Mouse (Mus musculus): Measurements from ENCODE around the gene Tenm2. TPM values are rescaled to one million over a fixed set of nuclear protein-coding genes. Genes with fewer than 3 reads are reported as not detected.

Gene Tenm2
- polyA plus RNA-seq, 1 experiment from 2014 or later, result 0.28 TPM

DNA sequence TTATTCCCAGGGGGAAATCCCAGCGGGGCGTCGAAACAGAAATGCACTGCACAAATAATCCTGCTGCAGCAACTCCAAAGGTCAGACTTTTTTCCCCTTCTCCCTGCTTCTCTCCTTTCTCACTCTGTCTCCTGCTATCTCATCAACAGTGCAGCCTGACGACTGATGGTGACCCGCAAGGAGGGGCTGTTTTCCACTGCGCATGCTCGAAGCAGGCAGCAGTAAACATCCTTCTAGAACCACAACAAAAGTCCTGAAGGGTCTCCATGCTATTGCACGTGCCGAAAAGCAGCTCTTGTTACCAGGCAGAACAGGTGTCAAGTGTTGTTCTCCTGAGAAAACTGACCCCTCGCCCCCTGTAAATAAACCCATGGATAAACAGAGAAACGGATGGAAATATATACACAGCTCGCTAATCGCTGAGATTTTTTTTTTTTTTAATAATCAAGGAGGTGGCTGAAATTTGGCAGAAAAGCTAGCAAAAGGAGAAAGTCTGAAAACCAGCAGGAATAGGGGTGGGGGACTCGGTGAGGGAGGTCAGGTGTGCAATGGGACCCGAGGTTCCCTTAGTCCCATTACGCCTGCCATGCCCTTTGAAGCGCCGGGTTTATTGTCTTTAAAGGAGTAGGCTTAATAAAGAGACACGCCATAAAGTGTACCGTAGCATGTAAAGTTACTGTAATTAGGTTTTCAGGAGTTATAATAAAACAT lies 958.4 kb downstream of the Tenm2 start:
- WGBS, result 47% methylated on average over 20 of the region's 20 CpGs
- no peak overlapping the region for H3K9ac ChIP-seq
- H3K4me3 ChIP-seq (ENCODE audit: low read depth, low read length), result no peak overlapping the region
- DNase-seq (no peak), ATAC-seq (ENCODE audit: insufficient read depth) (no peak)
- H3K4me1 ChIP-seq (ENCODE audit: insufficient read depth), result no peaks in the 10 kb centered on the region
- H3K36me3 ChIP-seq (ENCODE audit: insufficient read depth), result no peaks in the 10 kb centered on the region
- no peak overlapping the region for H3K27ac ChIP-seq (ENCODE audit: low read depth)
- no peak for TF ChIP-seq CTCF (IDR thresholded peaks at IDR 0.05; ENCODE audit: low read depth)
- H3K9me3 ChIP-seq (ENCODE audit: low read depth, low read length), result no peaks in the 10 kb centered on the region
- peaks cover 24% of the 10 kb centered on the region for H3K27me3 ChIP-seq (ENCODE audit: insufficient read depth, low read length)
- H3K4me2 ChIP-seq, result peak overlapping the region; percentile 36

DNA sequence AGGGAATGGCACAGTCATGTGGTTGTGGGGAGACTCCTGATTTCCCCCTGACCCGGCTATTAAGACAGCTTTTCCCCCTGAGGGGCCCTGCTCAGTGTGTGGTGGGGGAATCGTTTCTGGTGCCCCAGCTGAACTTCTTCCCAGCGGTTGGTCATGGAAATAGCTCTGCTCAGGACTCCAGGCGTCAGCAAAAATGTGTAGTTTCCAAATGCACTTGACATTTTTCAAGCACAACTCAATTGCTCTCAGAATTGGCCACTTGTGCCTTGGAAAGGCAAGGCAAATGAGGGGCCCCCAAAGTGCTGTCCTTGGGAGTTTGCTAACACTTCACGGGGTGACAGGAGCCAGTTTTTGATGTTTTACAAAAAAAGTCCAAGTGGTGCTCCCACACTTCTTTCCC lies 959.7 kb downstream of the Tenm2 start:
- Histone ChIP-seq H3K27me3 (ENCODE audit: insufficient read depth, low read length) (peaks cover 26% of the 10 kb centered on the region), H3K27ac (ENCODE audit: low read depth) (no peak overlapping the region), H3K4me3 (ENCODE audit: low read depth, low read length) (no peak overlapping the region), H3K36me3 (ENCODE audit: insufficient read depth) (no peaks in the 10 kb centered on the region), H3K4me1 (ENCODE audit: insufficient read depth) (no peaks in the 10 kb centered on the region), H3K9me3 (ENCODE audit: low read depth, low read length) (no peaks in the 10 kb centered on the region), H3K4me2 (no peak overlapping the region), H3K9ac (no peak overlapping the region)
- ATAC-seq (ENCODE audit: insufficient read depth) (peak; percentile 44; the same call in 1 of the 2 replicates), DNase-seq (peak; percentile 69)
- 15% methylated on average over 5 of the region's 5 CpGs for WGBS
- TF ChIP-seq CTCF (IDR thresholded peaks at IDR 0.05; ENCODE audit: low read depth), result no peak

DNA sequence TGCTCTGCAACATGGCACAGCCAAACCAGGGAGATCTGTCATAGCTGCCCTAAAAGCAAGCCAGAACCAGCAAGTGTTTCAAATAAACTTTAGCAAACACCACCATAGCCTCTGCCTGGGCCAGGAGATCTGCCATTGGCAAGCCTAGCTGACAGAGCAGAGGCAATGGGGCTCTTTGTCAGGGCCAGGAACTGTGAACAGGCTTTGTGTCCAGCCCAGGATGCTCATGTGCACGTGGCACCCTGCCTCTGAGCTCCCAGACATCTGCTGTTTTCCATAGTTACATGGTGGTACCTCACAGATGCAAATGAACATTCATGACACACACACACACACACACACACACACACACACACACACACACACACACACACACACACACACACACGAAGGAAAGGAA lies 963.6 kb downstream of the Tenm2 start:
- WGBS, result 59% methylated on average over 2 of the region's 2 CpGs
- H3K9me3 ChIP-seq (ENCODE audit: low read depth, low read length), result no peaks in the 10 kb centered on the region
- no peaks in the 10 kb centered on the region for H3K36me3 ChIP-seq (ENCODE audit: insufficient read depth)
- DNase-seq, result no peak
- peaks cover 15% of the 10 kb centered on the region for H3K27me3 ChIP-seq (ENCODE audit: insufficient read depth, low read length)
- no peak for ATAC-seq (ENCODE audit: insufficient read depth)
- no peak for TF ChIP-seq CTCF (IDR thresholded peaks at IDR 0.05; ENCODE audit: low read depth)
- H3K4me3 ChIP-seq (ENCODE audit: low read depth, low read length), result no peak overlapping the region
- H3K4me1 ChIP-seq (ENCODE audit: insufficient read depth), result no peaks in the 10 kb centered on the region
- H3K4me2 ChIP-seq, result no peak overlapping the region
- no peak overlapping the region for H3K27ac ChIP-seq (ENCODE audit: low read depth)
- no peak overlapping the region for H3K9ac ChIP-seq

DNA sequence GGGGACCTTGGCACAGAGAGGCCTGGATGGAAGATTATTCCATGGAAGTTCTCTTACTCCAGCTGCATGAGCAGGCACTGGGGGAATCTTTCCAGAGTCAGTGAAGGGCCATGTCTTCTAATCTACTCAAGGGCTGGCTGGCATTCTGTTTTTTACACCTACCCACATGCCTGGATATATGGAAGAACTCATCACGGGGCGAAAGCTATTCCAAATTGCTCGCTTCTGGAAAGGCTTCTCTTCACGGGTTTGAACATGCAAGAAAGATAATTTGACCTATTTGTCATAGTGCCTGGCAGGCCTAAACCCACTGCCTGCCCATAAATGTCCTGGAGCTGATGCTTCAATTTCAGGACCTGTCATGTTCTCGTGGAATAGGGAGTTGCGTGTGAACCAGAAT lies 965.8 kb downstream of the Tenm2 start:
- TF ChIP-seq CTCF (IDR thresholded peaks at IDR 0.05; ENCODE audit: low read depth), result no peak
- no peaks in the 10 kb centered on the region for H3K36me3 ChIP-seq (ENCODE audit: insufficient read depth)
- no peak overlapping the region for H3K4me3 ChIP-seq (ENCODE audit: low read depth, low read length)
- ATAC-seq (ENCODE audit: insufficient read depth) (no peak), DNase-seq (no peak)
- H3K27ac ChIP-seq (ENCODE audit: low read depth), result no peak overlapping the region
- 80% methylated on average over 6 of the region's 6 CpGs for WGBS
- peaks cover 13% of the 10 kb centered on the region; the same call in 1 of the 2 replicates for H3K27me3 ChIP-seq (ENCODE audit: insufficient read depth, low read length)
- H3K9me3 ChIP-seq (ENCODE audit: low read depth, low read length), result no peaks in the 10 kb centered on the region
- H3K4me2 ChIP-seq, result no peak overlapping the region
- no peak overlapping the region for H3K9ac ChIP-seq
- no peaks in the 10 kb centered on the region for H3K4me1 ChIP-seq (ENCODE audit: insufficient read depth)

DNA sequence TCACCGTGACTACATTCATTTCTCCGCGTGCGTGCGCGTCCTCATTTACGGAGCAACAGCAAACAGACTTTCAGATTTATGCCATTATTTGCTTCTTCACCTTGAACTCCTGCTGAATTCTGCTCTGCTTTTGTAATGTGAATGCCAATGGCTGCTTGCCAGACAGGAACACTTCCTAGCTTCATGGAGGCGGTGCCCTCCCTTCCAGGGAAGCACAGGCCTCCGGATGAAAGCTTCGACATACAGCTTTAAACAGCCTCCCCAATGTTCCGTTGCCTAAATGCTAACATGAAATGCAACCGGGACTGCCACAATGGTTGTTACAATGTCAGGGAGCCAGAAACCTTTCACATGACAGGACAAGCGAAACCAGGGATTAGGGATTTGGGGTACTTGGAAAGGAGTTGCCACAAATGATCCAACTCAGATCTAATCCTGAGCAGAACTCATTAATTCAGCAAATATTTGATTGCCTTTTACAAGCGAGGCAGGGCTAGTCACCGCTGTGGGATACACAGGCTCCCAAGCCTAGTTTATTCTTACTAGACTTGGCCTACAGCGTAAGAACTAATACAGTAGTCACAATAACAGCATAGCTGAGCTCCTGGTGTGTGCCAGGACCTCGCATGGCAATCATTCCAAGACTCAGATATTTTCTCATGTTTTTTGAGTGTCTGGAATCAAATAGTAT lies 970.8 kb downstream of the Tenm2 start:
- H3K9ac ChIP-seq, result no peak overlapping the region
- H3K27ac ChIP-seq (ENCODE audit: low read depth), result no peak overlapping the region
- DNase-seq, result peak; percentile 54
- ATAC-seq (ENCODE audit: insufficient read depth), result no peak
- WGBS, result 79% methylated on average over 17 of the region's 17 CpGs
- no peak for TF ChIP-seq CTCF (IDR thresholded peaks at IDR 0.05; ENCODE audit: low read depth)
- no peaks in the 10 kb centered on the region for H3K4me1 ChIP-seq (ENCODE audit: insufficient read depth)
- H3K27me3 ChIP-seq (ENCODE audit: insufficient read depth, low read length), result no peaks in the 10 kb centered on the region
- H3K9me3 ChIP-seq (ENCODE audit: low read depth, low read length), result no peaks in the 10 kb centered on the region
- H3K36me3 ChIP-seq (ENCODE audit: insufficient read depth), result no peaks in the 10 kb centered on the region
- no peak overlapping the region for H3K4me2 ChIP-seq
- H3K4me3 ChIP-seq (ENCODE audit: low read depth, low read length), result no peak overlapping the region

DNA sequence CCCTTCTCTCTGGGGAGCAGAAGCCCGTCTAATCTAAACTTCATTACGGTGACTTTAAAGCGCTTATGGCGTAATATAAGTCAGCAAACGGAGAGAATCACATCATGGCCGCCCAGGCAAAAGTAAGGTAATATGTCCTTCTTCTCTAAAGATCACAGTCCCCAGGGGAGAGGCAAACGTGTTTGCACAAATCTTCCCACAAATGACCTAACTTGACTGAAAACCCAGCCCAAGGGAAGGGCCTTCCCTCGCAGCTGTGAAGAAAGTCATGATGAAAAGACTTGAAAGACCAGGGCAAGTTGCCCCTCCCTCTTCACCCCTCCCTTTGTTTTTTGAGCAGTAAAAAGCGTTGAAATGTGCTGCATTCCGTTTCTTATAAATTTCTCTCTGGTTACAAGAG lies 971.9 kb downstream of the Tenm2 start:
- 57% methylated on average over 10 of the region's 10 CpGs for WGBS
- Histone ChIP-seq H3K4me3 (ENCODE audit: low read depth, low read length) (no peak overlapping the region), H3K27me3 (ENCODE audit: insufficient read depth, low read length) (no peaks in the 10 kb centered on the region), H3K4me1 (ENCODE audit: insufficient read depth) (no peaks in the 10 kb centered on the region), H3K9ac (no peak overlapping the region), H3K9me3 (ENCODE audit: low read depth, low read length) (no peaks in the 10 kb centered on the region), H3K4me2 (no peak overlapping the region), H3K36me3 (ENCODE audit: insufficient read depth) (no peaks in the 10 kb centered on the region), H3K27ac (ENCODE audit: low read depth) (no peak overlapping the region)
- ATAC-seq (ENCODE audit: insufficient read depth) (no peak), DNase-seq (no peak)
- TF ChIP-seq CTCF (IDR thresholded peaks at IDR 0.05; ENCODE audit: low read depth), result no peak

DNA sequence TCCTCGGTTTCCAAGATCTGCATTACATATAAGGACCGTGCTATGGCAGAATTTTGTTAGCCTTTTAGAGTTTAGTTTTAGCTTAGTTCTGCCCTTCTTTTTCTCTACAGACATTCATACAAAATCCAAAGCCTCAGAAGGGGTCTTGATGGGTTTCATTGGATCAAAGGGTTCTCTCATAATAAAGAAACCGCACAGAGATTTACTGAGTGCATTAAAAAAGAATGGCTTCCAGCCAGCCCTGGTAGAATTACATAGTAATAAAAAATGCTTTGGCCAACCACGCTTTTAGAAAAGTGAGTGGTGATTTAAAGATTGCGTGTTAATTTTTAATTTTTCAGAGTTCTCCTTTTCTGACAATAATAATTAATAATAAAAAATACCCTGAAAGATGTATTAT lies 978.6 kb downstream of the Tenm2 start:
- H3K27ac ChIP-seq (ENCODE audit: low read depth), result no peak overlapping the region
- no peaks in the 10 kb centered on the region for H3K27me3 ChIP-seq (ENCODE audit: insufficient read depth, low read length)
- H3K9ac ChIP-seq, result no peak overlapping the region
- WGBS, result 65% methylated on average over 5 of the region's 5 CpGs
- no peak for ATAC-seq (ENCODE audit: insufficient read depth)
- H3K4me1 ChIP-seq (ENCODE audit: insufficient read depth), result no peaks in the 10 kb centered on the region
- no peak overlapping the region for H3K4me2 ChIP-seq
- DNase-seq, result peak; percentile 37
- peaks cover 5% of the 10 kb centered on the region; the same call in 1 of the 2 replicates for H3K9me3 ChIP-seq (ENCODE audit: low read depth, low read length)
- no peak for TF ChIP-seq CTCF (IDR thresholded peaks at IDR 0.05; ENCODE audit: low read depth)
- H3K4me3 ChIP-seq (ENCODE audit: low read depth, low read length), result no peak overlapping the region
- no peaks in the 10 kb centered on the region for H3K36me3 ChIP-seq (ENCODE audit: insufficient read depth)
